Mouse (Mus musculus) layer of hippocampus, postnatal 14 days (tissue): ENCODE measurements at regions not wholly inside any gene's neighbourhood (a gene's known extent, or its start where the extent isn't known, plus 50 kb on each side); places are given as distances from the start of the nearest gene placed in this dataset.

Experiments used
- DNase-seq, 2 experiments: peaks; one replicate each; pipeline ENCODE4 v3.0.0; 2021 to 2022; ENCODE audit warnings: low spot score in 2 of 2, mixed read lengths in 1 of 2

- no peak for DNase-seq
These were observed 325.0 kb upstream of the Gm5148 start for GRCm38 (mm10) chr3:38049290-38049689.

GRCm38 (mm10) chr3:38047445-38047844 is 323.2 kb upstream of the Gm5148 start:
- no peak for DNase-seq

- DNase-seq: no peak
These were observed 322.3 kb upstream of the Gm5148 start for GRCm38 (mm10) chr3:38046611-38047010.

- DNase-seq: no peak
These were observed 321.7 kb upstream of the Gm5148 start for GRCm38 (mm10) chr3:38045989-38046388.

GRCm38 (mm10) chr3:38045523-38045922 is 321.2 kb upstream of the Gm5148 start:
- no peak for DNase-seq

- no peak for DNase-seq
These were observed 320.0 kb upstream of the Gm5148 start for GRCm38 (mm10) chr3:38044338-38044737.

- DNase-seq: no peak
These were observed 318.3 kb upstream of the Gm5148 start for GRCm38 (mm10) chr3:38042614-38043013.

- no peak for DNase-seq
These were observed 311.8 kb upstream of the Gm5148 start for GRCm38 (mm10) chr3:38036131-38036530.

GRCm38 (mm10) chr3:38034138-38034537 is 309.8 kb upstream of the Gm5148 start:
- DNase-seq: no peak

GRCm38 (mm10) chr3:38014768-38015167 is 290.5 kb upstream of the Gm5148 start:
- no peak for DNase-seq

- no peak for DNase-seq
These were observed 284.9 kb upstream of the Gm5148 start for GRCm38 (mm10) chr3:38009168-38009567.

- no peak for DNase-seq
These were observed 284.0 kb upstream of the Gm5148 start for GRCm38 (mm10) chr3:38008321-38008720.

- DNase-seq: no peak
These were observed 283.3 kb upstream of the Gm5148 start for GRCm38 (mm10) chr3:38007626-38008025.

GRCm38 (mm10) chr3:38002275-38002674 is 278.0 kb upstream of the Gm5148 start:
- DNase-seq: no peak

GRCm38 (mm10) chr3:37999779-38000178 is 275.5 kb upstream of the Gm5148 start:
- DNase-seq: no peak

- no peak for DNase-seq
These were observed 273.7 kb upstream of the Gm5148 start for GRCm38 (mm10) chr3:37997998-37998397.

GRCm38 (mm10) chr3:37989992-37990391 is 265.7 kb upstream of the Gm5148 start:
- no peak for DNase-seq

GRCm38 (mm10) chr3:37987775-37988505 is 263.6 kb upstream of the Gm5148 start:
- DNase-seq: no peak

- DNase-seq: no peak
These were observed 262.9 kb upstream of the Gm5148 start for GRCm38 (mm10) chr3:37987007-37987774.

GRCm38 (mm10) chr3:37984706-37985105 is 260.4 kb upstream of the Gm5148 start:
- no peak for DNase-seq

GRCm38 (mm10) chr3:37981481-37982180 is 257.3 kb upstream of the Gm5148 start:
- no peak for DNase-seq

- no peak for DNase-seq
These were observed 255.6 kb upstream of the Gm5148 start for GRCm38 (mm10) chr3:37979871-37980270.
